Mouse (Mus musculus) kidney, embryonic 14.5 days (tissue): ENCODE data around the gene Ppie. TPM values are rescaled to one million over a fixed set of nuclear protein-coding genes. Genes with fewer than 3 reads are reported as not detected.
"Not testable (repeated sequence)": the region's sequence is repeated elsewhere in the genome, so short reads cannot be mapped to it uniquely, and the experiment has no call there.

ENCODE experiments used
- ATAC-seq: fragments of 200-750 bp; cut with Nextera tagmentation; 2 replicates; pipeline ENCODE4 v1.8.0; 2017; ENCODE audit warnings: moderate number of reproducible peaks, mild to moderate bottlenecking, moderate TSS enrichment, moderate library complexity; ENCODE audit not compliant: low FRiP score, low TSS enrichment
- H3K27ac ChIP-seq: fragments of 300-500 bp; sonication (generic); 2 replicates; pipeline ENCODE4 v1.5.1; 2014; ENCODE audit warnings: low read depth, mild to moderate bottlenecking, low read length, moderate library complexity, mixed read lengths
- H3K27me3 ChIP-seq: fragments of 300-500 bp; sonication (generic); 2 replicates; pipeline ENCODE4 v1.6.1; 2014; ENCODE audit warnings: mild to moderate bottlenecking, low read length; ENCODE audit not compliant: control insufficient read depth, insufficient read depth
- H3K36me3 ChIP-seq: fragments of 300-500 bp; sonication (generic); 2 replicates; pipeline ENCODE4 v1.6.1; 2014; ENCODE audit warnings: low read length, mixed read lengths; ENCODE audit not compliant: control insufficient read depth, insufficient read depth
- H3K4me1 ChIP-seq: fragments of 300-500 bp; sonication (generic); 2 replicates; pipeline ENCODE4 v1.6.1; 2014; ENCODE audit warnings: low read length, mixed read lengths; ENCODE audit not compliant: control insufficient read depth, insufficient read depth
- H3K4me2 ChIP-seq: fragments of 300-500 bp; sonication (generic); replicated peaks from 2 replicates; pipeline ENCODE4 v1.6.1; 2014; ENCODE audit warnings: low read depth, mild to moderate bottlenecking, low read length
- H3K4me3 ChIP-seq: fragments of 300-500 bp; sonication (generic); 2 replicates; pipeline ENCODE4 v1.5.1; 2014; ENCODE audit warnings: mild to moderate bottlenecking, low read length
- H3K9ac ChIP-seq: fragments of 300-500 bp; sonication (generic); 2 replicates; pipeline ENCODE4 v1.6.1; 2014; ENCODE audit warnings: low read depth, mild to moderate bottlenecking, low read length, moderate library complexity
- H3K9me3 ChIP-seq: fragments of 300-500 bp; sonication (generic); 2 replicates; pipeline ENCODE4 v1.6.1; 2016; ENCODE audit warnings: low read length; ENCODE audit not compliant: control insufficient read depth
- WGBS: fragments of 180-500 bp; shearing (Covaris S2); extraction: QIAGEN DNeasy Blood & Tissue Kit; methylation state at CpG from one replicate; pipeline ENCODE4 v1.1.7; 2014; 5-methylcytosine and 5-hydroxymethylcytosine counted together
- polyA plus RNA-seq: library from polyadenylated mRNA; unstranded; fragments of >200 nt; fragmentation: Nextera tagmentation; extraction: Ambion mirVana; gene quantifications from 2 replicates; pipeline ENCODE4 v1.2.1, GENCODE M21; 2014

Gene Ppie
- polyA plus RNA-seq, 1 experiment from 2014 or later = 110 TPM

DNA sequence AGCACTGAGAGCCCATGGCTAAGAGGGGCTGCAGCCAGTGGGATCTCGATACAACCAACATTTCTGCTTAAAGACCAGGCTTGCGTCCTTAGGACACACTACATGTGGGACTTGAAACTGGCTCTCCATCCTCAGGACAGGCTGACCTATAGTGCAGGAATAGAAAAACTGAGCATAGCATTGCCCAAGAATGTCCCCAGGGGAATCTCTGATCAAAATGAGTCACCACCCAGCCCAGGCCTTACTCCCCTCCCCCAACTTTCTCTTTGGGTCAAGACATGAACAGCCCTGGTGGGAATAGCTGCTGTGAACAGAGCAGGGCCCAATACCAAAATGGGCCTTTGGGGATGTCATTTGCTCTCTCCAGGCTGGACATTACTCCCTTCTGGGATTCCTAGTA lies 32.9 kb downstream of the Ppie start:
- H3K27me3 ChIP-seq = peaks cover 33% of the 10 kb centered on the region
- H3K4me3 ChIP-seq = no peak overlapping the region
- H3K36me3 ChIP-seq = no peaks in the 10 kb centered on the region
- no peak overlapping the region for H3K27ac ChIP-seq
- H3K9ac ChIP-seq = no peak overlapping the region
- ATAC-seq = no peak
- WGBS = 83% methylated on average over 2 of the region's 2 CpGs
- H3K4me2 ChIP-seq = no peak overlapping the region
- H3K4me1 ChIP-seq = no peaks in the 10 kb centered on the region
- H3K9me3 ChIP-seq = no peaks in the 10 kb centered on the region

- not testable (repeated sequence) for H3K4me3 ChIP-seq, ATAC-seq, H3K36me3 ChIP-seq, H3K9ac ChIP-seq, H3K4me1 ChIP-seq, H3K9me3 ChIP-seq, H3K27ac ChIP-seq, H3K4me2 ChIP-seq
- 82% methylated on average over 6 of the region's 7 CpGs for WGBS
- peaks cover 33% of the 10 kb centered on the region for H3K27me3 ChIP-seq
Observed at GRCm38 (mm10) chr4:123105929-123106328, 33.8 kb downstream of the Ppie start.

DNA sequence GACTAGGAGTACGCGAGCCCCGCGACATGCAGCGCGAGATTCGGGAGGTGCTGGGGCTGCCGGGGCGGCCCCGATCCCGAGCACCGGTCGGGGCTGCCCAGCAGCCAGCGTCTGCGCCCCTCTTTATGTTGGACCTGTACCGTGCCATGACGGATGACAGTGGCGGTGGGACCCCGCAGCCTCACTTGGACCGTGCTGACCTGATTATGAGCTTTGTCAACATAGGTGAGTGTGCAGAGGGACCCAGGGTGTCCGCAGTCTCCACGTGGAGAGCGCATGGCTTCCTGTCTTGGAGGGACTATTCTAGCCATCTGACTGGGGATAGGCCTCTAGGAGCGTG lies 34.3 kb downstream of the Ppie start:
- H3K4me2 ChIP-seq = peak overlapping the region; percentile 35
- no peaks in the 10 kb centered on the region for H3K9me3 ChIP-seq
- H3K4me1 ChIP-seq = no peaks in the 10 kb centered on the region
- WGBS = 21% methylated on average over 24 of the region's 24 CpGs
- peak overlapping the region; percentile 29 for H3K4me3 ChIP-seq
- no peak overlapping the region for H3K27ac ChIP-seq
- no peak for ATAC-seq
- no peaks in the 10 kb centered on the region for H3K36me3 ChIP-seq
- H3K27me3 ChIP-seq = peaks cover 33% of the 10 kb centered on the region
- no peak overlapping the region for H3K9ac ChIP-seq

DNA sequence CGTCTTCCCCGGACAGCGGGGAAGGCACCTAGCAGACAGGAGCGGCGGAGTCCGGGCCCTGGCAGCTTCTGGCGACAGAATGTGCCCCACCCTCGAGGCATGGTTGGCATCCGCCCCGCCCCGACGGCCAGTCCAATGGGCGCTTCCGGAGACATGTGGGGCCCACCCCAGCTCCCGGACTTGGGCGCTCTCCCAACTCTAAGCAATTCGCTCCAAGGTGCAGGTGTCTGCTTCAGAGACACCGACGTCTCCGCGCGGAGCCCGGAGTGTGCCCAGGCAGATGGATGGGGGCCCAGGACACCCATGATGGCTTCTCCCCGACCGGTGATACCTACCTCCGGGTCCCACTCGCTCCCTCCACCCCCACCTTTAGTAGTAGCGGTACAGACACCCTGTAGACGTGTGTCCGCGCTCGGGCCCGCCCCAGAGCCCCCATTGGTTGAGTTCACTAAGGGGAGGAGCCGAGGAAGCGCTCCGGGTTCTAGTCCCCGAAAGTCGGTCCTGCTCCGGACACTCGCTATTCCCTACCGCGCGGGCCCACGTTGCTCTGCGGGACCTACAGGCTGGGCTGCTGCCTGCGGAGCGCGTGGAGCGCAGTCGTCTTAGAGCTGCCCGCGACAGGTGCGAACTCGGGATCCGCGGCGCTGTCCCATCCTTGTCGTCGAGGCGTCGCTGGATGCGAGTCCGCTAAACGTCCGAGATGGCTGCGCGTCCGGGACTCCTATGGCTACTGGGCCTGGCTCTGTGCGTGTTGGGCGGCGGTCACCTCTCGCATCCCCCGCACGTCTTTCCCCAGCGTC lies 34.9 kb downstream of the Ppie start, which contains the start of gene Bmp8b:
Gene Bmp8b, plus strand, starts transcription at position 515 of the 800 bp plus-strand sequence.
- Histone ChIP-seq H3K27me3 (peaks cover 33% of the 10 kb centered on the region), H3K9me3 (no peaks in the 10 kb centered on the region), H3K4me2 (peak within 1 kb of the TSS; percentile 35), H3K4me3 (peak within 1 kb of the TSS; percentile 29), H3K27ac (no peak within 1 kb of the TSS), H3K9ac (no peak within 1 kb of the TSS), H3K36me3 (no peaks in the 10 kb centered on the region), H3K4me1 (no peaks in the 10 kb centered on the region)
- WGBS = 5% methylated on average over 68 of the region's 75 CpGs
- peak; percentile 54; the same call in 1 of the 2 replicates for ATAC-seq

DNA sequence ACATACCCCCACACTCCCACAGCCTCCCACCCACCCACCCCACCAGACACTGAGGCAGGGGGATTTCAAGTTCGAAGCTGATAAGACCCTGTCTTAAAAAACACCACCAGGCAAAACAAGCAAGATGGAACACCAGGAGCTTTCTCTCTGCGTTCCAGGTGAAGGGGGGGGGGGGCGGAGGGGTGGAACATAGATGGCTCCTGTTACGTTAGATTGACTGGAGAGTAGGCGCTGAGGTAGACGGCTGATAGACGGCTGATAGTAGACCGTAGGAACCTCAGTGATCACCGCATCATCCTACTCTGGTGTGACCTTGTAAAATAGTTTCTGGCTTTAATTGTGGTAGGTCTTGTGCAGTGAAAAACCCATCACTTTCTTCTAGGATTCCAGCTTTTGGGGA lies 45.9 kb downstream of the Ppie start:
- 67% methylated on average over 9 of the region's 9 CpGs for WGBS
- H3K4me1 ChIP-seq = no peaks in the 10 kb centered on the region
- no peak overlapping the region for H3K4me2 ChIP-seq
- no peaks in the 10 kb centered on the region for H3K27me3 ChIP-seq
- no peak overlapping the region for H3K27ac ChIP-seq
- no peak overlapping the region for H3K9ac ChIP-seq
- H3K4me3 ChIP-seq = no peak overlapping the region
- H3K36me3 ChIP-seq = no peaks in the 10 kb centered on the region
- no peaks in the 10 kb centered on the region for H3K9me3 ChIP-seq
- ATAC-seq = no peak

DNA sequence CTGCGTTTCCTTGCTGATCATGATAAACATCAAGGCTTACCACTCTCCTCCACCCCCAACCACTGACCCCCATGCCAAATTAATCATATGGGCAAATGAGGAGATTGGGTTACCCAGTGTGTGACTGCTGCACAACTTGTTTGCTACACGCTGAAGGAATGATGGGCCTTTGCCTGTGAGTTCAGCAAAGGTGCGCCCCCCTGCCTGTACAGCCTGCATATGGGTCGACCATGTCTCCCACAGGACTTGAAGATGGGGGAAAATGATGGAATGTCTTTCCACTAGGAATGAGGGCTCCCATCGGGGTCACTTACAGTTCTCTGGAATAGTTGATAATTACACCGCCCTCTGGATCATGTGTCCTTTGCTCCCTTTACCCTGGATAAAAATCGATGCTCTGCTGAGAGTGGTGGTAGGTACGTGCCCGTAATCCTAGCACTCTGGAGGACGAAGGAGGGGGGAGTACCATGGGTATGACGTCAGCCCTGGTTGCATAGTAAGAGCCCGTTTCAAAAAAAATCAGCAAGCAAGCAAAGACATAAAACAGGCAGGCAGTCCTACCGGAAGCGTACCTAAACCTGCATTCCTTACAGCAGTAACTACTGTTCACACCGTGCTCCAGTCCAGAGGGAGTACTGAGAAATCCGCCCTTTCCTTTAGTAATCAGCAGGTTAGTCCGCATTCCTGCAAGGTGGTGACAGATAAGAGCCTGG lies 46.5 kb downstream of the Ppie start:
- H3K9me3 ChIP-seq = no peaks in the 10 kb centered on the region
- H3K27ac ChIP-seq = no peak overlapping the region
- H3K27me3 ChIP-seq = no peaks in the 10 kb centered on the region
- WGBS = 45% methylated on average over 17 of the region's 17 CpGs
- no peak overlapping the region for H3K9ac ChIP-seq
- no peaks in the 10 kb centered on the region for H3K36me3 ChIP-seq
- ATAC-seq = peak; percentile 69; the same call in 1 of the 2 replicates
- H3K4me1 ChIP-seq = no peaks in the 10 kb centered on the region
- H3K4me2 ChIP-seq = peak overlapping the region; percentile 18
- H3K4me3 ChIP-seq = no peak overlapping the region

GRCm38 (mm10) chr4:123092621-123093020 lies 47.1 kb downstream of the Ppie start:
- Histone ChIP-seq H3K27ac (no peak overlapping the region), H3K36me3 (no peaks in the 10 kb centered on the region), H3K9me3 (no peaks in the 10 kb centered on the region), H3K4me2 (no peak overlapping the region), H3K4me3 (no peak overlapping the region), H3K4me1 (no peaks in the 10 kb centered on the region), H3K27me3 (no peaks in the 10 kb centered on the region), H3K9ac (no peak overlapping the region)
- WGBS = 63% methylated on average over 5 of the region's 5 CpGs
- ATAC-seq = no peak

DNA sequence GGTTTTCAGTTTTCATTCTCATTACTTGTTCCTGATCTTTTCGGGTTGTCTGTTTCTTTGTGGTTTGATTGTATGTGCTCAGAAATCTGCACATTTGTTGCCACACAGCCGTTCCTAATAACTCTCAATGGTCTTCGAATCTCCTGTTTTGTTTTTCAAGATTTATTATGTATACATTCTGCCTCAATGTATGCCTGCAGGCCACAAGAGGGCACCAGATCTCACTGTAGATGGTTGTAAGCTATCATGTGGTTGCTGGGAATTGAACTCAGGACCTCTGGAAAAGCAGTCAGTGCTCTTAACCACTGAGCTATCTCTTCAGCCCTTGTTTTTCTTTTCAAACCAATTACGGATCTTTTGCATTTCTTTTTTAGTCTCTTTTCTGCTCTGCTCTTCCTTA lies 53.4 kb downstream of the Ppie start:
- H3K27ac ChIP-seq = no peak overlapping the region
- WGBS = 91% methylated on average over 4 of the region's 4 CpGs
- no peaks in the 10 kb centered on the region for H3K4me1 ChIP-seq
- H3K36me3 ChIP-seq = no peaks in the 10 kb centered on the region
- no peak for ATAC-seq
- no peaks in the 10 kb centered on the region for H3K9me3 ChIP-seq
- H3K4me3 ChIP-seq = no peak overlapping the region
- H3K27me3 ChIP-seq = no peaks in the 10 kb centered on the region
- H3K4me2 ChIP-seq = no peak overlapping the region
- H3K9ac ChIP-seq = no peak overlapping the region

GRCm38 (mm10) chr4:123085290-123085689 lies 54.5 kb downstream of the Ppie start:
- H3K9ac ChIP-seq = no peak overlapping the region
- no peak overlapping the region for H3K4me3 ChIP-seq
- ATAC-seq = no peak
- no peak overlapping the region for H3K27ac ChIP-seq
- no peaks in the 10 kb centered on the region for H3K9me3 ChIP-seq
- 67% methylated on average over 2 of the region's 2 CpGs for WGBS
- H3K4me1 ChIP-seq = no peaks in the 10 kb centered on the region
- no peaks in the 10 kb centered on the region for H3K27me3 ChIP-seq
- H3K36me3 ChIP-seq = no peaks in the 10 kb centered on the region
- no peak overlapping the region for H3K4me2 ChIP-seq
